Mouse (Mus musculus) ES-CJ7 (cell line): Measurements from ENCODE around the gene Dstyk.

Source experiments
- DNase-seq: peaks from one replicate; pipeline ENCODE4 v3.0.0; 2011; ENCODE audit warnings: low read depth, low spot score

Dstyk gene

DNA sequence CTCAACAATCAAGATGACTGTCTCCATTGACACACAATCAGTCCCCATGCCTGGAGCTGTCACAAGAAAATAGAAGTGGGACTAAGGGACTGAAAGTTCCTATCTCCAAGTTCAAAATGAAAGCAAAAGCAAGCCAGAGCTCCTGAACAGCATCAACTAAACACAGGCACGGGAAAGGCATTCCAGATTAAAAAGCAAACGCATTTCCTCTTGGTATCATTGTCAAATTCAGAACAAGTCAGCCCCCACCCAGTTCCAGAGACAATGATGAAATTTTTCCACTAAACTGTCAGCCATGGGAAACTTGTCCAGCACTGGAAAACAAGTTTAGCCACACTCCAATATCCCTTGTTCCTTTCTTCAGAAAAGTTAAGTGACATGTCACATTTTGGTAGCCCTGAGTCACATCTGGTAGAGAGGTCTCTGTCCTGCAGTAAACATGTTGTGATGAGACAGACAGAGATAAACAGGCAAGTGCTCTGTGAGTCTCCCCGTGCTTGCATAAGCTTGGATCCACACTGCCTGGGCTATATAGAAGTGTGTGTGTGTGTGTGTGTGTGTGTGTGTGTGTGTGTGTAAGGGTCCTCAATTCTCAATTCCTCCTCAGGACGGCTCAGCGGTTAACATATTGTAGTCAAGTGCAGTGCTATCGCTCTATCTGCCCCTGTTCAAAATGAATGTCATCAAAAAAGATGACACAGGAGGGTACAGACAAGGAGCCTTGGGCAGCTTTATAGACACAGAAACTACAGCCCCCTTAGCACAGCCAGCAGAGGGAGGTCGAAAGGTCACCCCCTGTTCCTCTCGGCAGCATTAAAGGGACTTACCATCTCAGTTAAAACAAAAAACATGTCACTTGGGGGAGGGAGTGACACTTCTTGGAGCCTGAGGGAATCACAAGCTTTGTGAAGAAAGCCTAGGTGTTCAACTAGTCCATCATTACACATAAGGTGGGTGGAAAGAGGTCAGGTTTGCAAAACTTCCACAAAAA, 28.2 kb upstream of the Dstyk start:
- no peak for DNase-seq

DNA sequence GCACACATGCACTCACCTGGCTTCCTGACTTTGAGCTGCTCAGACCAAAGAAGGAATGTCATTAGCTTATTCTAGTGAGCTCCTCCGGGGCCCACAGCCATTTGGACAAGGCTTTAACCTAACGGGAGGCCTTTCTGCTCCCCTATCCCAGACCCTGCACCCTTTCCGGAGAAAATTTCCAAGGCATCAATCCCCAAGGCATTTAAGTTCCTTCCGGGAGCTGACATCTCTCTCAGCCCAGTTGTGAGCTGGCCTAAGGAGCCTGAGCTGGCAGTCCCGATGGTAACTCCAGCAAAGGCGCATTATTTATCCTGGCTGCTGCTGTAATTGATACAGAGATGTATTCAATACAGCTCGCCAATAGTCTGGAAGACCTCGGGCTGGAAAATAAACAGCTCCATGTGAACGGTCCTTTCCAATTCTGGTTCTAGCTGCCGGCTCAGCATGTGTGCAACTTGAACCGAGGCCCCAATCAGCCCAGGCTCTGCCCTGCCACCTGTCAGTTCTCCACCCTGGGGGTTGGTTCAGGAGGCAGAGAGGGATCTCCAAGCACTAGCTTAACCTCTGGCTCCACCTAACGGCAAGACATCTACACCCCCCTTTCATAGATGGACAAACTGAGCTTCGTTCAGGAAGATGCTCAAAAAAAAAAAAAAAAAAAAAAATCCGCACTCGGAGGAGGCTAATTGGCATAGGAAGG, 27.3 kb upstream of the Dstyk start:
- DNase-seq = peak; percentile 92

- DNase-seq = peak; percentile 50
Observed at GRCm38 (mm10) chr1:132390691-132391579, 26.4 kb upstream of the Dstyk start, which contains the start of gene Tmcc2. Gene Tmcc2 (minus strand): TSS chr1:132391281.

GRCm38 (mm10) chr1:132391580-132392022, 25.8 kb upstream of the Dstyk start:
- DNase-seq = peak; percentile 63

- no peak for DNase-seq
Observed at GRCm38 (mm10) chr1:132392872-132393271, 24.5 kb upstream of the Dstyk start.

DNA sequence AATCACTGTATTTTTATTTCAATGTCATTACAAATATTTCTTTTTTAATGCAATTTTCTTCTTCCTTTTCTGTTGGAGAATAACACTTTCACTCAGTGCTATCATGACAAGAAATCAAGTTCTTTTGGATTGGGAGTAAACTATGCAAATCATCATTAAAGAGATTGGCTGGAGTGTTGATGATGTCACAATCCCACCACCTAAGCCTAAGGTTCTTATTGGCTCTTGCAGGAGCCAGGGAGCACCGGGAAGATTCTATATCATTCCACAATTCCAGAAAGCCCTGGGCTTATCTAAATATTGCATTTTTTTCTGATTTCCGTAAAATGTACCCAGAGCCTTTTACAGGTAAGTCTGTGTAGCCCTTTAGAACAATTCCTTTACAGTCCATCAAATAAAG, 20.6 kb upstream of the Dstyk start:
- no peak for DNase-seq

GRCm38 (mm10) chr1:132400538-132400937, 16.8 kb upstream of the Dstyk start:
- DNase-seq = no peak

DNA sequence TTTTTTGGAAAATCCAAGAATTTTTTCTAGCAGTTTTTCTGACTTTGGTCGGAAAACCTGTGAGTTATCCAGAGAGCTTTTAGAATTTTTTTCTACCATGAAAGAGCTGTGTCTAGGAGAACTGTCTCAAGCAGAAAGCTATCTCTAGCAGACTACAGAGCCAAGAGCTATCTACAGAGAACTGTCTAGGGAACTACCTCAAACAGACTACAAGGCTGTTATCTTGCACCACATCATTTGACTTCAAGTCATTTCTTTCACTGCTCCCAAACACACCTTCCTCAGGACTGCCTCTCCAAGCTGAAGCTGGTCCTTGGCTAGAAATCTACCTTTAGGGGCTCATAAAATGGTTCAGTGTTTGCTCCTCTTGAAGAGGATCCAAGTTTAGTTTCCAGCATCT, 15.5 kb upstream of the Dstyk start:
- DNase-seq = no peak

- DNase-seq = no peak
Observed at GRCm38 (mm10) chr1:132410657-132411056, 6.7 kb upstream of the Dstyk start.

DNA sequence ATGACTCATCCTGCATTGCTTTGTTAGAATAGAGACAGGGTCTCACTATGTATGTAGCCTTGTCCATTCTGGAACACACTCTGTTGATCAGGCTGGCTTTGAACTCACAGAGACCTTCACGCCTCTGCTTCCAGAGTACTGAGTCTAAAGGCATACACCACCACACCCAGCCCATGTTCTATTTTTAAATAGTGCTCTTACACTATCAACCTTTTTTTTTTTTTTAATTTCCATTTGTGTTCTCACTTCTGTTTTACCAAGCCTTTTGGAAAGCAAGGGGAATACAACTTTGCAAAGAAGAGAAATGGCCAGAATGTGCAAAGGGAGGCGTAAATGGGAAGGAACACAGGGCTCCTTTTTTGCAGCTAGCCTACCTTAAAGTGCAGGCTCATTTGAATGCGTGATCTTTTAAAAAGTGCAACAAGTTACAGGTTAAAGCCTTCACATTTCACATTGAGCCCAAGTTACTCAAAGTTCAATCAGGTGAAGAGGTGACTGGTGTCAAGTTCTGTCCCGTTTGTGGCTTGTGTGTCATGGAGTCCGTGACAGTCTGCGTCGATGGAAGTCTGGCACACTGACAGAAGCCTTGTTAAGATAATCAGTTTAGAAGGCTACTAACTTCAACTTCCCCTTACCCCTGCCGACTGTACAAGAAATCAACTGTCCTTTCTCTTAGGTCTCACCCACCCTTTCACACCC, 962 bp upstream of the Dstyk start:
- no peak for DNase-seq

DNA sequence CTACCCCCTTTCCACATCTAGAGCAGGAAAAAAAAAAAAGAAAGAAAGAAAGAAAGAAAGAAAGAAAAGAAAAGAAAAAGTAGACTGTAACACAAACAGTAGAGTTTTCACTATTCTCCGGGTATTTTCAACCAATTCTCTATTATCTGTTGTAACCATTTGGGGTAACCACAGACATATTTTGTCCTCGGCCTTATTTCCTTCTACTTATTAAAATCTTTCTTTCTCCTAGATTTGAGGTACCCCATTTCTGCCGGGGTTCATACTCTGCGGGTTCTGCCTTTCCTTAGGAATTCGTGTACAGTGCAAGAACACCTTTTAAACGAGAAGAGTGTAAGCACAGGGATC, 438 bp upstream of the Dstyk start:
- no peak for DNase-seq

- DNase-seq = no peak
Observed at GRCm38 (mm10) chr1:132420206-132420605, 2.9 kb downstream of the Dstyk start.

- DNase-seq = no peak
Observed at GRCm38 (mm10) chr1:132420662-132421061, 3.3 kb downstream of the Dstyk start.

DNA sequence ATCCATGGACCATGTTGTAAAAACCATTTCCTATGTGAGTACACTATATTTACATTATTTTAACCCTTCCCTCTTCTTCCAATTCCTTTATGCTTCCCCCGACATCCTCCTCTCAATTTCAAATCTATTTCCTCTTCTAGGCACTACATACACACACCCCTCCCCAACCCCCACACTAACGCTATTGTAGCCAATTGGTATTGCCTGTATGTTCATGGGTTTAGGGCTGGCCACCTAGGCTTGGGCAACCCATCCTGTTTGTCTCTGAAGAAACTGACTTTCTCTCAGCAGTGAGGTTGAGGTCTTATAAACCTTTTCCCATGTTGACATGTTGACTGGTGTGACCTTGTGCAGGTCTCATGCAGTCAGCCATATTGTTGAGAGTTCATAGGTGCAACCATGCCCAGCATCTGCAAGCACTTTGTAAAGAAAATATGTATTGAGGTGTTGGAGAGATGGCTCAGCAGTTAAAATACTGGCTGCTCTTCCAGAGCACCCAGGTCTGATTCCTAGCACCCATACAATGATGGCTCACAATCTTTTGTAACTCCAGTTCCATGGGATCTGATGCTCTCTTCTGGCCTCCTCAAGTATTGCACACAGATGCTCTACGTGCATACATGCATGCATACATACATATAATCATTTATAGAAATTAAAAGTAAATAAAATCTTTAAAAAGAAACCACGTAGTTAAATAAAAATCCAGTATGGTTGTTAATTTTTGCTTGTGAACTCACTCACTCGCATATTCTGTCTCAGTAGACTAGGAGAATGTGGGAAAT, 5.7 kb downstream of the Dstyk start:
- no peak for DNase-seq

GRCm38 (mm10) chr1:132425600-132425999, 8.2 kb downstream of the Dstyk start:
- DNase-seq = no peak

GRCm38 (mm10) chr1:132430818-132431217, 13.5 kb downstream of the Dstyk start:
- no peak for DNase-seq

DNA sequence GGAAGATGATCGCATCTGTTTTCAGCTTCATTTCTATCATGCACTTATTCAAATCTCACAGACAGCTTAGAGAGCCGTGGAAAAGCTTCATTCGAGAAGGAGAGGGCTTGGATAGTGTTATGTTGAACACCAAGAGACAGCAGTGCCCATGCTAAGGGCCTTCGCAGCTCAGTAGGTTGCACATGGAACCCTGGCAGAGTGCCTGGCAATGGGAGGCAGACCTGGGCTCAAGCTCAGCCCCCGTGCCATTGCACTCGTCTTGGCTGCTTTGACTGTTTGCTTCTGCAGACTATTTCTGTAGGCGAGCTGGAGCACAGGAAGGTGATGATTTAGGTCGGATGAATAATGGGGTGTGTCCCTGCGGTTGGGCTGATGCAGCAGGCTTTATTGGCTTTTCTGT, 14.4 kb downstream of the Dstyk start:
- no peak for DNase-seq

GRCm38 (mm10) chr1:132433349-132433748, 16.0 kb downstream of the Dstyk start:
- DNase-seq = no peak

- no peak for DNase-seq
Observed at GRCm38 (mm10) chr1:132434032-132434431, 16.7 kb downstream of the Dstyk start.

DNA sequence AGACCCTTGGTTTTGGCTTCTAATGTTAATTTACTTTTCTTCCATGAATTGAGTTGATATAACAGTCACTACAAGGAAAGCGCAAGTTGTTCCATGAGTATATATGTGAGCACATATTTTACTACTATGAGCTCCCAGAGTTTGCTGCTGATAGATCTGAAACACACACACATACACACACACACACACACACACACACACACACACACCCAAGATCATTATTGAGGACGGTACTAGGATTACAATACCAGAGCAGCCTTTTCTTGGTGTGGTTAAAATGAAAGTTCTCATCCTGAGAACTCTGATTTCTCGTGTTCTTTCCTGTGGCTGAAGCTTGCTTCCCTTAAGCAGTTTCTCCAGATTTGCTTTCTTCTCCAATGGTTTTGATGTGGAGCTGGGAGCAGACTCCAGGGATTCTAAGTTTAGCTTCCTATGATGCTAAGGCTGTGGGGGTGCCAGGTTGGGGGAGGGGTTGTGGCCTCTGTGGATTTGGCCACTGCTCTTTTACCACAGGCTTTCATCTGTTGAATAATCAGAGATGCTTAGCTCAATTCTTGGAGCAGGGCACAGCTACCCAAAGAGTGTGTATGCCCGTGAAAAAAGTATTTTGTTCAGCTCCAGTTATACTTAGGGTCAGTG, 19.1 kb downstream of the Dstyk start:
- no peak for DNase-seq
